Comparison of ENCODE assay signal across 16 mouse cellular contexts in genomic region chr5:137788946-137789531, GRCm38 (mm10). TPM values are rescaled to one million over a fixed set of nuclear protein-coding genes. Genes with fewer than 3 reads are reported as not detected.
A peak's percentile ranks its signal among the peaks of the same experiment; 100 is the strongest.
DNase-seq lines count a peak whose midpoint lies in the region; ATAC-seq and TF ChIP-seq lines count a peak whose summit lies in the region.
"Had no signal": no experiment of that assay in that cellular context is flagged by ENCODE, and none has a peak within 500 bp of the region (broad histone marks: within the 10 kb centered on the region; RNA-seq: fewer than 3 reads in every experiment).

No protein-coding gene starts in this region.

- no peak overlapping the region for H3K9ac ChIP-seq in stomach, postnatal 0 days (ENCODE audit: low read length)
- H3K9ac ChIP-seq: embryonic facial prominence, embryonic 15.5 days; forebrain, embryonic 15.5 days; heart, embryonic 12.5 days; hindbrain, embryonic 15.5 days had no signal

- peaks cover 8% of the 10 kb centered on the region; the same call in 1 of the 2 replicates for H3K4me1 ChIP-seq in stomach, postnatal 0 days (replicated peaks; ENCODE audit: control insufficient read depth, insufficient read depth)

- H3K4me3 ChIP-seq in stomach, postnatal 0 days (ENCODE audit: low read depth, low read length), result no peak overlapping the region
- H3K4me3 ChIP-seq: embryonic facial prominence, embryonic 15.5 days; erythroblast, embryonic 14.5 days; heart, embryonic 12.5 days had no signal

- peak; percentile 60 for DNase-seq in cerebellum, adult 11-12 months
- DNase-seq in cerebellum, postnatal 36 days, result no peak
- DNase-seq in heart, adult 11 months, result peak; percentile 88
- no peak for DNase-seq in heart, adult 18-20 months
- DNase-seq in A20 (ENCODE audit: low read depth, low spot score), result peak; percentile 64
- DNase-seq in stomach, postnatal 0 days (ENCODE audit: low spot score), result no peak
- no peak for DNase-seq in left cerebral cortex, adult 9 months (ENCODE audit: low spot score in 2 of 2)
- DNase-seq: adrenal gland, postnatal 25 days; embryo, embryonic 11 days; gastrocnemius, postnatal 10 days had no signal

- 0 out of 2 replicates have a peak, but pooled peaks have one; percentile 8 for TF ChIP-seq CTCF in stomach, postnatal 0 days (IDR thresholded peaks at IDR 0.05; ENCODE audit: low read depth)

- H3K27ac ChIP-seq in stomach, postnatal 0 days (replicated peaks), result no peak overlapping the region
- H3K27ac ChIP-seq: embryonic facial prominence, embryonic 15.5 days; forebrain, embryonic 15.5 days; hindbrain, embryonic 10.5 days; hindbrain, embryonic 15.5 days had no signal

- TF ChIP-seq EP300 in stomach, postnatal 0 days (optimal IDR thresholded peaks at IDR 0.05), result no peak

- no peaks in the 10 kb centered on the region for H3K27me3 ChIP-seq in stomach, postnatal 0 days (ENCODE audit: control insufficient read depth, insufficient read depth, low read length)
- H3K27me3 ChIP-seq: embryonic facial prominence, embryonic 15.5 days; forebrain, embryonic 15.5 days; hindbrain, embryonic 15.5 days had no signal

- ATAC-seq in stomach, postnatal 0 days (ENCODE audit: low FRiP score, low TSS enrichment), result no peak
- ATAC-seq: forebrain, embryonic 15.5 days had no signal

- H3K9me3 ChIP-seq in stomach, postnatal 0 days (ENCODE audit: control insufficient read depth, low read length), result no peaks in the 10 kb centered on the region
- H3K9me3 ChIP-seq: embryonic facial prominence, embryonic 15.5 days; forebrain, embryonic 15.5 days; heart, embryonic 12.5 days; hindbrain, embryonic 15.5 days had no signal

- H3K36me3 ChIP-seq in stomach, postnatal 0 days (ENCODE audit: control insufficient read depth, insufficient read depth, low read length), result no peaks in the 10 kb centered on the region; the same call in 1 of the 2 replicates
- H3K36me3 ChIP-seq: hindbrain, embryonic 15.5 days had no signal

- 98% methylated on average over 2 of the region's 2 CpGs for WGBS in stomach, postnatal 0 days

- H3K4me2 ChIP-seq in stomach, postnatal 0 days (replicated peaks; ENCODE audit: low read depth), result no peak overlapping the region

RNA-seq across cellular contexts. Expression of gene Zcwpw1, which starts 1.4 kb away (rescaled TPM):
- total RNA-seq in heart, adult 18-20 months (2021), result under 1 TPM; 0.22 to 0.72 TPM
- polyA plus RNA-seq in stomach, postnatal 0 days (2015; fragmentation: Nextera tagmentation; extraction: Ambion mirVana), result 2.6 and 2.7 TPM in 2 replicates

RNA-seq across cellular contexts. Expression of gene Mepce, which starts 1.6 kb away (rescaled TPM):
- total RNA-seq in heart, adult 18-20 months (2021), result 10 to 100 TPM; 24.2 to 28.7 TPM
- polyA plus RNA-seq in stomach, postnatal 0 days (2015; fragmentation: Nextera tagmentation; extraction: Ambion mirVana), result 5.8 and 6.8 TPM in 2 replicates

RNA-seq across cellular contexts. Expression of gene Ppp1r35, which starts 10.4 kb away (rescaled TPM):
- 10 to 100 TPM in 1 of 2 experiments, 1 to 10 TPM in 1; 9.9 to 12.0 TPM for total RNA-seq in heart, adult 18-20 months (2021)
- 16.8 and 17.2 TPM in 2 replicates for polyA plus RNA-seq in stomach, postnatal 0 days (2015; fragmentation: Nextera tagmentation; extraction: Ambion mirVana)

RNA-seq across cellular contexts. Expression of gene Tsc22d4, which starts 43.5 kb away (rescaled TPM):
- total RNA-seq in heart, adult 18-20 months (2021), result 100 to 1,000 TPM; 240 to 253 TPM
- polyA plus RNA-seq in stomach, postnatal 0 days (2015; fragmentation: Nextera tagmentation; extraction: Ambion mirVana), result 100 and 110 TPM in 2 replicates

RNA-seq across cellular contexts. Expression of gene Pilra, which starts 47.0 kb away (rescaled TPM):
- 1 to 10 TPM; 1.5 to 1.7 TPM for total RNA-seq in heart, adult 18-20 months (2021)
- polyA plus RNA-seq in stomach, postnatal 0 days (2015; fragmentation: Nextera tagmentation; extraction: Ambion mirVana), result 0.64 and 1.4 TPM in 2 replicates
- polyA plus RNA-seq: erythroblast, embryonic 14.5 days had no signal

Comparison
In these comparisons a context has a peak if more than half of its experiments do, and no peak if none do; other contexts are left out.
1. DNase-seq: peak in cerebellum, adult 11-12 months (single experiment), heart, adult 11 months (single experiment) and A20 (single experiment); none in cerebellum, postnatal 36 days (0 of 2), heart, adult 18-20 months (0 of 2), stomach, postnatal 0 days (single experiment) and left cerebral cortex, adult 9 months (0 of 2).